Comparison of ENCODE assay signal across 30 mouse cellular contexts in genomic region chr11:77652484-77652883, GRCm38 (mm10).
"Had no signal": no experiment of that assay in that cellular context is flagged by ENCODE, and none has a peak within 500 bp of the region (broad histone marks: within the 10 kb centered on the region; RNA-seq: fewer than 3 reads in every experiment).

No protein-coding gene starts in this region.

- H3K4me3 ChIP-seq: heart, embryonic 12.5 days; heart, embryonic 13.5 days; heart, embryonic 15.5 days; hindbrain, embryonic 10.5 days; hindbrain, embryonic 12.5 days; hindbrain, embryonic 13.5 days; hindbrain, embryonic 15.5 days; intestine, embryonic 15.5 days; kidney, embryonic 15.5 days; layer of hippocampus, adult 2 months; left cerebral cortex, adult 2 months had no signal

- H3K9ac ChIP-seq: heart, embryonic 12.5 days; heart, embryonic 13.5 days; heart, embryonic 15.5 days; hindbrain, embryonic 12.5 days; hindbrain, embryonic 13.5 days; hindbrain, embryonic 14.5 days; hindbrain, embryonic 15.5 days; intestine, embryonic 15.5 days; kidney, embryonic 15.5 days had no signal

- H3K27me3 ChIP-seq: heart, embryonic 12.5 days; heart, embryonic 13.5 days; heart, embryonic 15.5 days; hindbrain, embryonic 12.5 days; hindbrain, embryonic 13.5 days; hindbrain, embryonic 15.5 days; intestine, embryonic 15.5 days; kidney, embryonic 15.5 days had no signal

- H3K27ac ChIP-seq: heart, embryonic 13.5 days; heart, embryonic 15.5 days; hindbrain, embryonic 10.5 days; hindbrain, embryonic 12.5 days; hindbrain, embryonic 13.5 days; hindbrain, embryonic 14.5 days; hindbrain, embryonic 15.5 days; hindbrain, postnatal 0 days; intestine, embryonic 15.5 days; kidney, embryonic 15.5 days; kidney, postnatal 0 days; layer of hippocampus, adult 2 months; left cerebral cortex, adult 2 months had no signal

- H3K4me1 ChIP-seq: heart, embryonic 12.5 days; heart, embryonic 13.5 days; heart, embryonic 15.5 days; hindbrain, embryonic 10.5 days; hindbrain, embryonic 12.5 days; hindbrain, embryonic 13.5 days; hindbrain, embryonic 15.5 days; intestine, embryonic 15.5 days; kidney, embryonic 15.5 days had no signal

- H3K36me3 ChIP-seq: heart, embryonic 12.5 days; heart, embryonic 13.5 days; heart, embryonic 15.5 days; hindbrain, embryonic 10.5 days; hindbrain, embryonic 12.5 days; hindbrain, embryonic 13.5 days; hindbrain, embryonic 15.5 days; intestine, embryonic 15.5 days; kidney, embryonic 15.5 days had no signal

- H3K4me2 ChIP-seq: heart, embryonic 11.5 days; heart, embryonic 12.5 days; heart, embryonic 13.5 days; heart, embryonic 15.5 days; hindbrain, embryonic 12.5 days; hindbrain, embryonic 13.5 days; hindbrain, embryonic 14.5 days; hindbrain, embryonic 15.5 days; intestine, embryonic 15.5 days; kidney, embryonic 15.5 days had no signal

- H3K9me3 ChIP-seq: heart, embryonic 12.5 days; heart, embryonic 13.5 days; heart, embryonic 15.5 days; hindbrain, embryonic 10.5 days; hindbrain, embryonic 12.5 days; hindbrain, embryonic 13.5 days; hindbrain, embryonic 15.5 days; intestine, embryonic 15.5 days; kidney, embryonic 15.5 days had no signal

- DNase-seq: heart, postnatal 10 days; heart, postnatal 14 days; heart, postnatal 36 days; heart, postnatal 4 days; kidney, adult 11 months; kidney, adult 18-20 months; kidney, adult 2 months; kidney, adult 8-10 months; kidney, adult 9 months; kidney, postnatal 10 days; kidney, postnatal 14 days; kidney, postnatal 25 days; kidney, postnatal 36 days; layer of hippocampus, adult 9-11 months; layer of hippocampus, postnatal 36 days had no signal
